Mouse (Mus musculus) heart, embryonic 16.5 days (tissue): ENCODE data around the gene Epdr1. TPM values are rescaled to one million over a fixed set of nuclear protein-coding genes. Genes with fewer than 3 reads are reported as not detected.
"Not testable (repeated sequence)": the region's sequence is repeated elsewhere in the genome, so short reads cannot be mapped to it uniquely, and the experiment has no call there.

ENCODE experiments used
- ATAC-seq: fragments of 200-750 bp; cut with Nextera tagmentation; replicated peaks from 2 replicates; pipeline ENCODE4 v1.8.0; 2017; ENCODE audit warnings: moderate number of reproducible peaks; ENCODE audit not compliant: insufficient read depth, low FRiP score; ENCODE audit errors: extremely low read depth
- H3K27ac ChIP-seq: fragments of 300-500 bp; sonication (generic); 2 replicates; pipeline ENCODE4 v1.5.1; 2014; ENCODE audit warnings: mild to moderate bottlenecking, low read length, control low read depth, moderate library complexity
- H3K27me3 ChIP-seq: fragments of 300-500 bp; sonication (generic); 2 replicates; pipeline ENCODE4 v1.6.1; 2014; ENCODE audit warnings: low read length, mixed read lengths; ENCODE audit not compliant: control insufficient read depth, insufficient read depth
- H3K36me3 ChIP-seq: fragments of 300-500 bp; sonication (generic); 2 replicates; pipeline ENCODE4 v1.6.1; 2014; ENCODE audit not compliant: control insufficient read depth, insufficient read depth
- H3K4me1 ChIP-seq: fragments of 300-500 bp; sonication (generic); 2 replicates; pipeline ENCODE4 v1.6.1; 2014; ENCODE audit warnings: low read length, mixed read lengths; ENCODE audit not compliant: control insufficient read depth, insufficient read depth
- H3K4me2 ChIP-seq: fragments of 300-500 bp; sonication (generic); 2 replicates; pipeline ENCODE4 v1.6.1; 2014; ENCODE audit warnings: low read depth, mild to moderate bottlenecking, control low read depth, low read length
- H3K4me3 ChIP-seq: fragments of 300-500 bp; sonication (generic); 2 replicates; pipeline ENCODE4 v1.5.1; 2014; ENCODE audit warnings: mild to moderate bottlenecking, control low read depth, low read length
- H3K9ac ChIP-seq: fragments of 300-500 bp; sonication (generic); 2 replicates; pipeline ENCODE4 v1.6.1; 2014; ENCODE audit warnings: low read length, control low read depth
- H3K9me3 ChIP-seq: fragments of 300-500 bp; sonication (generic); replicated peaks from 2 replicates; pipeline ENCODE4 v1.6.1; 2016; ENCODE audit warnings: low read length; ENCODE audit not compliant: control insufficient read depth
- WGBS: fragments of 180-500 bp; shearing (Covaris S2); extraction: QIAGEN DNeasy Blood & Tissue Kit; methylation state at CpG from one replicate; pipeline ENCODE4 v1.1.7; 2014; 5-methylcytosine and 5-hydroxymethylcytosine counted together
- polyA plus RNA-seq: library from polyadenylated mRNA; unstranded; fragments of >200 nt; fragmentation: Nextera tagmentation; extraction: Ambion mirVana; gene quantifications from 2 replicates; pipeline ENCODE4 v1.2.1, GENCODE M21; 2015

The Epdr1 gene
- polyA plus RNA-seq, 1 experiment from 2014 or later, result 30.4 TPM

GRCm38 (mm10) chr13:19590996-19591759, 28.5 kb downstream of the Epdr1 start:
- peaks cover 3% of the 10 kb centered on the region for H3K4me1 ChIP-seq
- no peak overlapping the region for H3K27ac ChIP-seq
- no peak for ATAC-seq
- 80% methylated on average over 3 of the region's 3 CpGs for WGBS
- H3K27me3 ChIP-seq, result no peaks in the 10 kb centered on the region
- H3K9me3 ChIP-seq, result no peaks in the 10 kb centered on the region
- no peak overlapping the region for H3K4me3 ChIP-seq
- H3K4me2 ChIP-seq, result no peak overlapping the region
- no peaks in the 10 kb centered on the region for H3K36me3 ChIP-seq
- H3K9ac ChIP-seq, result no peak overlapping the region

- WGBS, result 80% methylated on average over 3 of the region's 3 CpGs
- H3K4me3 ChIP-seq, result no peak overlapping the region
- H3K4me2 ChIP-seq, result no peak overlapping the region
- no peaks in the 10 kb centered on the region for H3K27me3 ChIP-seq
- no peak overlapping the region for H3K27ac ChIP-seq
- H3K4me1 ChIP-seq, result no peaks in the 10 kb centered on the region
- no peak for ATAC-seq
- no peak overlapping the region for H3K9ac ChIP-seq
- no peaks in the 10 kb centered on the region for H3K36me3 ChIP-seq
- H3K9me3 ChIP-seq, result no peaks in the 10 kb centered on the region
Observed at GRCm38 (mm10) chr13:19575947-19576346, 43.8 kb downstream of the Epdr1 start.

GRCm38 (mm10) chr13:19574723-19575122, 45.0 kb downstream of the Epdr1 start:
- not testable (repeated sequence) for ATAC-seq, H3K9ac ChIP-seq, H3K27me3 ChIP-seq, H3K4me3 ChIP-seq, H3K9me3 ChIP-seq, H3K4me1 ChIP-seq, H3K4me2 ChIP-seq, H3K27ac ChIP-seq, H3K36me3 ChIP-seq
- 91% methylated on average over 2 of the region's 2 CpGs for WGBS

- not testable (repeated sequence) for H3K9ac ChIP-seq, ATAC-seq, H3K4me2 ChIP-seq, H3K27ac ChIP-seq, H3K9me3 ChIP-seq, H3K36me3 ChIP-seq, H3K4me1 ChIP-seq, H3K4me3 ChIP-seq, H3K27me3 ChIP-seq
Observed at GRCm38 (mm10) chr13:19570166-19570565, 49.6 kb downstream of the Epdr1 start.

GRCm38 (mm10) chr13:19562510-19562909, 57.2 kb downstream of the Epdr1 start:
- Histone ChIP-seq H3K4me2 (no peak overlapping the region), H3K9ac (no peak overlapping the region), H3K27ac (no peak overlapping the region), H3K36me3 (no peaks in the 10 kb centered on the region), H3K27me3 (no peaks in the 10 kb centered on the region), H3K9me3 (no peaks in the 10 kb centered on the region), H3K4me3 (no peak overlapping the region), H3K4me1 (no peaks in the 10 kb centered on the region)
- 84% methylated on average over 1 of the region's 1 CpGs for WGBS
- no peak for ATAC-seq

GRCm38 (mm10) chr13:19555391-19555790, 64.3 kb downstream of the Epdr1 start:
- 84% methylated on average over 4 of the region's 4 CpGs for WGBS
- no peak overlapping the region for H3K4me2 ChIP-seq
- ATAC-seq, result no peak

More at GRCm38 (mm10) chr13:19555391-19555790, 64.3 kb downstream of the Epdr1 start:
- Histone ChIP-seq H3K9ac (no peak overlapping the region), H3K27me3 (no peaks in the 10 kb centered on the region), H3K4me1 (no peaks in the 10 kb centered on the region), H3K4me3 (no peak overlapping the region), H3K9me3 (no peaks in the 10 kb centered on the region), H3K27ac (no peak overlapping the region), H3K36me3 (no peaks in the 10 kb centered on the region)

Other genes starting within 250 kb of the Epdr1 start
- 65.7 and 72.4 TPM in 2 replicates for gene Stard3nl, start 224.1 kb downstream of the Epdr1 start, polyA plus RNA-seq
- 0.41 and 0.50 TPM in 2 replicates for gene Sfrp4, start 3.2 kb upstream of the Epdr1 start, polyA plus RNA-seq
- gene Nme8, start 77.9 kb upstream of the Epdr1 start, polyA plus RNA-seq, result 0.81 and 0.88 TPM in 2 replicates
- 0.46 and 1.1 TPM in 2 replicates for gene Gpr141, start 204.3 kb upstream of the Epdr1 start, polyA plus RNA-seq